Mouse (Mus musculus): ENCODE measurements around the gene Klhl2. TPM values are rescaled to one million over a fixed set of nuclear protein-coding genes. Genes with fewer than 3 reads are reported as not detected.

The Klhl2 gene
- total and polyA plus RNA-seq, 2 experiments from 2014 or later = 27.4 to 41.0 TPM

DNA sequence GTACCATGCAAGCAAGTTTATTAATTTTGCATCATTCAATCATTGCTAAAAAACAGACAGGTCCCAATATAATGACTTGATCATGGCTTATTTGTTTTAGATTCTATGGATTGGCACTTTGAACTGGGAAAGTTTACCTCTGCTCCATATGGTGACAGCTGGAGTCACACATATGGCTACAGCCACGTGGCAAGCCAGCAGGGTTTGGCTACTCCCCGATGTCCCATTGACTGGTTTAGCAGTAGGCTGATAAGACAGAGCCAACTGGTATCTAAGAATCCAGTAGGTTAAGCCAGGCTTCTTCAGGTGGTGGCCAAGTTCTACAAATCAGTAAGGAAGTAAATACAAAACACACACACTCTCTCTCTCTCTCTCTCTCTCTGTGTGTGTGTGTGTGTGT lies 20.4 kb upstream of the Klhl2 start:
- ATAC-seq = no peak
- Histone ChIP-seq H3K9me3 (ENCODE audit: low read length) (no peaks in the 10 kb centered on the region), H3K4me2 (ENCODE audit: low read depth, low read length) (no peak overlapping the region), H3K27me3 (ENCODE audit: insufficient read depth, low read length) (no peaks in the 10 kb centered on the region), H3K36me3 (ENCODE audit: insufficient read depth, low read length) (no peaks in the 10 kb centered on the region), H3K9ac (replicated peaks; ENCODE audit: low read length) (no peak overlapping the region), H3K4me3 (ENCODE audit: low read length) (no peak overlapping the region), H3K27ac (no peak overlapping the region), H3K4me1 (ENCODE audit: insufficient read depth, low read length) (no peaks in the 10 kb centered on the region)
- 55% methylated on average over 2 of the region's 2 CpGs for WGBS
- no peak for DNase-seq (ENCODE audit: low spot score)
- no peak for TF ChIP-seq CTCF (IDR thresholded peaks at IDR 0.05; ENCODE audit: low read depth)

DNA sequence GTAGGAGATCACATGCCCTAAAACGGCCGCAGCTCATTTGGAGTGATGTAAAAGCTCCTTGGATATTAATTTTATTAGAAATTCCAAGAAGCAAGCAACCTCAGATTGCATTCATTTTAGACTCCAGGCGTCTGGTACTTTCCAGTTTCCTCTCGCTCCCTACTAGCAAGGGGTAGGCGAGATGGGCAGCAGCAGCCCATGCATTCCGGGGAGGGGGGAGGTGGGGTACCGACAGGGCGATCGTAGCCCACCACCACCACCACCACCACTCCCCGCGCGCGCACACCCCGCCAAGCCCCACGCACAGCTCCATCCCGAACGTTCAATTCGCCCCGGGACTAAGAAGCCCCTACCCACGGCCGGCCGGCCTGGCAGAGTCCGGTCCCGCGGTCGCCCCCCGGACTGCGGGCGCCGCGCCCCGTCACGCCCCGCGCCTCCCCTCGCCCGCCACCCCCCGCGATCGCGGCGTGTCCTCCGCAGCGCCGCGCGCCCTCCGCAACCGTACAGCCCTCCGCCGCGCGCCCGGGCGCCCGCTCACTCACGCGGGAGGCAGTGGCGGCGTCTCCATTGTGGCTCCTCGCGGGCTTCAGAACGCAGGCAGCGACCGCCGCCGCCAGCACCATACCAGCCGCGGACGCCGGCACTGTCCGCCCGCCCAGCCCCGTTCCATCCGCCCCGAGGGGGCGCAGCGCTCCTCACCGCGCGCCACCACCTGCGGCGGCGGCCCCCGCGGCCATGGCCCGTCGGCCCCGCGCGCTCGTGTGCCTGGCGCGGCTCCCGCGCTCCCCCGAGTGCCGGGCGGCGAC lies 523 bp downstream of the Klhl2 start:
- H3K9me3 ChIP-seq (ENCODE audit: low read length) = no peaks in the 10 kb centered on the region
- H3K9ac ChIP-seq (replicated peaks; ENCODE audit: low read length) = peak overlapping the region; percentile 92
- no peaks in the 10 kb centered on the region for H3K36me3 ChIP-seq (ENCODE audit: insufficient read depth, low read length)
- peaks cover 15% of the 10 kb centered on the region for H3K4me1 ChIP-seq (ENCODE audit: insufficient read depth, low read length)
- peak overlapping the region; percentile 92 for H3K4me3 ChIP-seq (ENCODE audit: low read length)
- no peaks in the 10 kb centered on the region for H3K27me3 ChIP-seq (ENCODE audit: insufficient read depth, low read length)
- under 1% methylated on average over 59 of the region's 100 CpGs for WGBS
- peak; percentile 79 for ATAC-seq
- peak overlapping the region; percentile 90 for H3K27ac ChIP-seq
- peak; percentile 51 for DNase-seq (ENCODE audit: low spot score)
- peak overlapping the region; percentile 81 for H3K4me2 ChIP-seq (ENCODE audit: low read depth, low read length)
- no peak for TF ChIP-seq CTCF (IDR thresholded peaks at IDR 0.05; ENCODE audit: low read depth)

DNA sequence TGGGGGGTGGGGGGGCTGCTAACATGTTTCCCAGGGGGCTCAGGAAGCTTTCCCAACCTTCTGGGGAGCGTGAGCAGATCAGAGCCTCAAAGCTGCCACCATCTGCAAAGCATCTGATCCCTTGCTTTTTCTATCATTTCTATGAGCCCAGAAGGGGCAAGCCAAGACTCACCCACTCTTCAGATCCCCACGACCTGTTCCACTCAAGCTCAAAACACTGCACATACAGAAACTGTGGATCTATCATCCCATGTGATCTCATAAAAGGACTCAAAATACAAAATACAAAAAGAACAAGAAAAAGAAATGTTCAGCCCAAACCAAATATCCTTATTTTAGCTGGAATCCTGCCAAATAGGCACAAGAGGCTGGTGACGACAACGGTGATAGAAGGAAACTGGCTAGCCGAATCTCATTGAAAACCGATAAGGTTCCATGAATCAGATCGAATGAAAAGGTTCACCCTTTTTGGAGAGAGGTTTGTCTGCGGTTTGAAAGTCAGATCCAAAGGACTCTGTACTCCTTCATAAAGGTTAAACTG lies 1.5 kb downstream of the Klhl2 start:
- WGBS = 4% methylated on average over 8 of the region's 8 CpGs
- peaks cover 15% of the 10 kb centered on the region for H3K4me1 ChIP-seq (ENCODE audit: insufficient read depth, low read length)
- TF ChIP-seq CTCF (IDR thresholded peaks at IDR 0.05; ENCODE audit: low read depth) = no peak
- ATAC-seq = no peak
- H3K4me2 ChIP-seq (ENCODE audit: low read depth, low read length) = peak overlapping the region; percentile 81
- DNase-seq (ENCODE audit: low spot score) = peak; percentile 53
- H3K9ac ChIP-seq (replicated peaks; ENCODE audit: low read length) = peak overlapping the region; percentile 92
- H3K9me3 ChIP-seq (ENCODE audit: low read length) = no peaks in the 10 kb centered on the region
- H3K27me3 ChIP-seq (ENCODE audit: insufficient read depth, low read length) = no peaks in the 10 kb centered on the region
- peak overlapping the region; percentile 90; the same call in 1 of the 2 replicates for H3K27ac ChIP-seq
- H3K36me3 ChIP-seq (ENCODE audit: insufficient read depth, low read length) = no peaks in the 10 kb centered on the region
- H3K4me3 ChIP-seq (ENCODE audit: low read length) = peak overlapping the region; percentile 92

DNA sequence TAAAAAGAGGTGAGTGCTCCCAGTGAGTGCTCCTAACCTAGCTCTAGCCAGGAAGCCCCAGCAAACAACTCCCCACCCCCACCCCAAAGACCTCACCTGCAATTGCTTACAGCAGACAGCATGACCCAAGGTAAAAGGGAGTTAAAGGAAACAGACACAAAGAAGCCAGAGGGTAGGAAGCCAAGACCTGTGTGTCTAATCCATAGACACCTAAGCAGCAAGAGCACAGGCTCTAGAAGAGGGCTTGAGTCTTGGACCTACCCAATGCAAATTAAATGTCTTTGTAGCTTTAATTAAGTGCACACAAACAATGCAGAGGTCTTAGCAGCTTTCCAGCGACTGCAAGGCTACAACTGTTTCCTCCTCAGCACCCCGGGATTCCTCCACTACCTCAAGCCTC lies 2.2 kb downstream of the Klhl2 start:
- no peak for TF ChIP-seq CTCF (IDR thresholded peaks at IDR 0.05; ENCODE audit: low read depth)
- ATAC-seq (no peak), DNase-seq (ENCODE audit: low spot score) (no peak)
- no peaks in the 10 kb centered on the region for H3K36me3 ChIP-seq (ENCODE audit: insufficient read depth, low read length)
- H3K4me2 ChIP-seq (ENCODE audit: low read depth, low read length) = peak overlapping the region; percentile 81
- H3K4me1 ChIP-seq (ENCODE audit: insufficient read depth, low read length) = peaks cover 15% of the 10 kb centered on the region
- no peaks in the 10 kb centered on the region for H3K27me3 ChIP-seq (ENCODE audit: insufficient read depth, low read length)
- peak overlapping the region; percentile 92; the same call in 1 of the 2 replicates for H3K9ac ChIP-seq (replicated peaks; ENCODE audit: low read length)
- H3K27ac ChIP-seq = no peak overlapping the region
- H3K9me3 ChIP-seq (ENCODE audit: low read length) = no peaks in the 10 kb centered on the region
- peak overlapping the region; percentile 92 for H3K4me3 ChIP-seq (ENCODE audit: low read length)
- WGBS = 7% methylated on average over 2 of the region's 2 CpGs

DNA sequence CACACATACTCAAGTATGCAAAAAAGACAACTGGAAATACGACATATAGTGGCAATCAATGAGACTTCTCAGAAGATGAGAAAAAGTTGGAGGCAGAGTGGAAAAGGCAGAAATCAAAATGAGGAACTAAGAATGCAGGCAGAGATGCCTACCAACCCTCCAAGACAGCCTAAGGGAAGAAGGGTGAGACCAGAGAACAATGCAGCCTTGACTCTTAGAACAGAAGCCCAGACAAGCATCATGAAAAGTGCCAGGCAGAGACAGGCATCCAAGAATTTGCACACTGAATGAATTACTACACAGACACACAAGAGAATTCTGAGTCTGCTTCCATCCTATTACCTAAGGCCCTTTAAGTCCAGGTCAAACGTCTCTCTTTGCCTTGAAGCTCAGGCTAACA lies 2.6 kb downstream of the Klhl2 start:
- Histone ChIP-seq H3K4me3 (ENCODE audit: low read length) (no peak overlapping the region), H3K27me3 (ENCODE audit: insufficient read depth, low read length) (no peaks in the 10 kb centered on the region), H3K27ac (no peak overlapping the region), H3K36me3 (ENCODE audit: insufficient read depth, low read length) (no peaks in the 10 kb centered on the region), H3K9ac (replicated peaks; ENCODE audit: low read length) (no peak overlapping the region), H3K4me1 (ENCODE audit: insufficient read depth, low read length) (peaks cover 15% of the 10 kb centered on the region), H3K9me3 (ENCODE audit: low read length) (no peaks in the 10 kb centered on the region), H3K4me2 (ENCODE audit: low read depth, low read length) (peak overlapping the region; percentile 81)
- TF ChIP-seq CTCF (IDR thresholded peaks at IDR 0.05; ENCODE audit: low read depth) = no peak
- DNase-seq (ENCODE audit: low spot score) (no peak), ATAC-seq (no peak)
- 53% methylated on average over 2 of the region's 2 CpGs for WGBS

DNA sequence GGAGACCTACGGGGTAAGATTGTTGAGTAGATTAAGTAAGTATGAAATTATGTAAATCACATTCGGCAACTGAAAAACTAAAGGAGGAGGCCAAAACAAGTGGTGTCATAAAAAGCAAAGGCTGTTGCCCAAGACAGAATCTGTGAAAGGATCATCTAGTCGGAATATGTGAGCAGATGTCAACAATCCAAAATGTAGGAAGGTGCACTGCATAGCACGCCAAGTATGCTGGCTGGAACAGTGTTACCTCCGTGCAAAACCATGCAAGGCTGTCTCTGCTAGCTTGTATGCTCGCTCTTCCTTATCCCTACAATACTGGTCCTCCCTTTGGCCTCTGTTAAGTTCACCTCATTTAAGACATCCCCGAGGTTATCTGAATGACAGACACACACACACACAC lies 4.5 kb downstream of the Klhl2 start:
- Histone ChIP-seq H3K9ac (replicated peaks; ENCODE audit: low read length) (no peak overlapping the region), H3K4me1 (ENCODE audit: insufficient read depth, low read length) (peaks cover 15% of the 10 kb centered on the region), H3K27me3 (ENCODE audit: insufficient read depth, low read length) (no peaks in the 10 kb centered on the region), H3K36me3 (ENCODE audit: insufficient read depth, low read length) (no peaks in the 10 kb centered on the region), H3K4me3 (ENCODE audit: low read length) (no peak overlapping the region), H3K4me2 (ENCODE audit: low read depth, low read length) (no peak overlapping the region), H3K27ac (no peak overlapping the region), H3K9me3 (ENCODE audit: low read length) (no peaks in the 10 kb centered on the region)
- ATAC-seq = no peak
- TF ChIP-seq CTCF (IDR thresholded peaks at IDR 0.05; ENCODE audit: low read depth) = no peak
- WGBS = 72% methylated on average over 7 of the region's 7 CpGs
- no peak for DNase-seq (ENCODE audit: low spot score)

DNA sequence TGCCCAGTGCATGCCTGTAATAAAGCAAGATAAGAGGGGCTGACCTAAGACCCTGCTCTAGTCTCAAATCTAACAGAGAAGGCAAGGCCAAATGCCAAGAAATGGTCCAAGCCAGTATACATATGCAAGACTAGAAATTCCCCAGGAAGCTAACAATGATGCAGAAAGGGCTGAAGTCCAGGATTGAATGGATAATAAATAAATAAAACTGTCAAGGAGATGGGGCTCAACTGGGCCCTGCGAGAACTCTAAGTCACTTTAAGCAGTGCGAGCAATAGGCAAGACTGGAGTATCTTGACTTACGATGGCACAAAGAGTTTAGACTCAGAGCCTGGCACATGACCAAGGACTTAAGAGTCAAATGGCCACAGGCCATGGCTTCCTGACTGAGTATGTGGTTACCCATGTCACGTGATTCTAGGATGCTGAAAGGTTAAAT lies 5.8 kb downstream of the Klhl2 start:
- Histone ChIP-seq H3K4me2 (ENCODE audit: low read depth, low read length) (no peak overlapping the region), H3K9ac (replicated peaks; ENCODE audit: low read length) (no peak overlapping the region), H3K27me3 (ENCODE audit: insufficient read depth, low read length) (no peaks in the 10 kb centered on the region), H3K4me1 (ENCODE audit: insufficient read depth, low read length) (peaks cover 15% of the 10 kb centered on the region), H3K9me3 (ENCODE audit: low read length) (no peaks in the 10 kb centered on the region), H3K4me3 (ENCODE audit: low read length) (no peak overlapping the region), H3K36me3 (ENCODE audit: insufficient read depth, low read length) (no peaks in the 10 kb centered on the region), H3K27ac (no peak overlapping the region)
- no peak for TF ChIP-seq CTCF (IDR thresholded peaks at IDR 0.05; ENCODE audit: low read depth)
- 69% methylated on average over 4 of the region's 4 CpGs for WGBS
- DNase-seq (ENCODE audit: low spot score) (no peak), ATAC-seq (no peak)

Data from hindbrain, postnatal 0 days (tissue).